Mouse (Mus musculus): Measurements from ENCODE around the gene Llph.

The Llph gene

DNA sequence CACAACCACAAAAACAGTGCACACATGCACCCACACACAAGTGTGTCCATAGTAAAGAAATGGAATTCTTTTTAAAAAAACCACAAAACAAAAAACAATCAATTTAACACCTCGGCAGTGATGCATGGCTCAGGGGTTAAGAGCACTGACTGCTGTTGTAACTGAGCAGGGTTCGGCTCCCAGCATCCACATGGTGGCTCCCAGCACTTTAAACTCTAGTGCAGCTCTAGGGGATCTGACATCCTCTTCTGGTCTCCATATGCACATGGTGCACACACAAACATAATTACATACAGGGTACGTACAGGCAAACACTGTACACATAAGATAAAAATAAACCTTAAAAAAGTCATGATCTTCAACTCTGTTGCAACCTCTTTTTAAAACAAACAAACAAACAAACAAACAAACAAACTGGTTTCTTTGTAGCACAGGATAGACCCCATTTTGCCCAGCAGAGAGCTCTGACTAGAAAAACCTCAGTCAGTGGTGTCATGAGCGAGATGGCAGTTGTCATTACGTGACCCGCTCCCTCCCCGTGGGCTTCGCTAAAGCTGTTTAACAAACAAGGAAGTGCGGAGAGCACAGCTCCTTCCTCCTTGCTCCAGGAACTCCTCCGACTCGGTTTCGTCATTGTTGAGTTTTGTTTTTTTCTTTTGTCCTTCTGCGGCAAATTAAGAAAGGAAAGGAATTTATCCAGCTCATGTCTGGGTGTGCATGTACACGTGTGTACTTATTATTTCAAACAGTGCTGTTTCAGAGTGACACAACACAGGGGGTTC is 7.1 kb upstream of the Llph start:
- DNase-seq (ENCODE audit: low read depth, low spot score): no peak

DNA sequence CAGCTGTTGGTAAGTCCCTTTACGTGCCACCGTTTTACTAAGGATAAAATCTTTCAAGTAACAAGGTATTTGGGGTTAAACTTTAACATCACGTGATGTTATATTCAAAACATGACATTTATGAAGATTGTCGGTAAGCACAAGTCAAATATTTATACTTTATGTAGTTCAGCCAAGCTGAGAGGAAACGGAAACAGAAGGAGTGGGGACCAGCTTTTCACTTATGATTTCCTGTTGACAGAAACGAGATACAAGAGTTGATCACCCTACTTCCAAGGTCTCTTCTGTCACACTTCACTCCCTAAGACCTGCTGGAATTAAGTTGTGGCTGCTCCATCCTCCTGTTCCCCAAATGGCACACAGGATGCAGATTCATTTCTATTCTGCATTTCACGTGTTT is 6.1 kb upstream of the Llph start:
- DNase-seq (ENCODE audit: low read depth, low spot score): no peak

DNA sequence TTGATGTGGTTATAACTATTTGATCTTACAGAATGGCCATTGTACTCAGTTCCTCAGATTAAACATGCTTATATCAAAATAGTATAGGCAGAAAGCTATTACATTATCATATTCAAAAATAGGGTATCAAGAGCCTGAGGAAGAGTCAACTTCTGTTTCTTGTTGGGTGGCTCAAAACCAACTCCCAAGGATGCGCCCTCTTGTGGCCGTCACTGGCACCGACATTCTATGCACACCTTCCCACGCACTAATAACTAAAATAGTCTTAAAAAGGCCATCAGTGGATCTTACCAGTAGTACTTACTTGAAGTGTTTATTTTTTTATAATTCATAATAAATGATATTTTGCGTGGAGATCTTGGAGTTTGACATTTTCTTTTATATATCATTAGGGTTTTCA is 4.8 kb downstream of the Llph start:
- DNase-seq (ENCODE audit: low read depth, low spot score): peak; percentile 24

DNA sequence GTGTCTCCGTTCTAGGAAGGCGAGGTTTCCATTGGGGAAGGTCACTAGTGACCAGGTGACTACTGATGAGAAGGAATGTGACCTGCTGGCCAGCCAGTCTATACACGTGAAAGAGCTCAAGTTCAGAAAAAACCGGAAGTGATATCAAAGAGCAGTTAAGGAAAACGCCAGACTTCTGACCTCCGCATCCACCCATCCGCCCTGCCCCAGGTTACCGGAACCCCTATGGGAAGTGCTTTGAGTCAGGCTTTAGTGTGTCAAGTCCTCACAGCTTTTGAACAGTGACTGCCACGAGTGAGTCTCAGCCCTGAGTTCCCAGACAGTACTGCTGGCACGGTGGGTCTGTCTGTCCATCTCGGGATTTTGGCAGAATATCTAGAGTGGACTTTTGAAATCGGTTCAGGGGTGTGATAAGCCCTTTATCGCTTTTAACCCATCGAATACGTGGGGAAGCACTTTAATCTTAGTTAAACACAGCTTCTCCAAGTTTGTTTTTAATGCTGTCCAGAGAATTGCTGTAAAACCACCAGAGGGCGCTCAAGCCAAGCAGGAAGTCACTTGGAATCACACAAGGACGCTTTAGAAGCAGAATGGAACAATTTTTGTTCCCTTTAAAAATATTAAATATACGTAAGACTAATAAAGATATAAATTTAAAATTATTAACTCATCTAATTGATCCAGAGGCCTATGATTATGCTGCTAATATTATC is 6.9 kb downstream of the Llph start:
- peak; percentile 20 for DNase-seq (ENCODE audit: low read depth, low spot score)

DNA sequence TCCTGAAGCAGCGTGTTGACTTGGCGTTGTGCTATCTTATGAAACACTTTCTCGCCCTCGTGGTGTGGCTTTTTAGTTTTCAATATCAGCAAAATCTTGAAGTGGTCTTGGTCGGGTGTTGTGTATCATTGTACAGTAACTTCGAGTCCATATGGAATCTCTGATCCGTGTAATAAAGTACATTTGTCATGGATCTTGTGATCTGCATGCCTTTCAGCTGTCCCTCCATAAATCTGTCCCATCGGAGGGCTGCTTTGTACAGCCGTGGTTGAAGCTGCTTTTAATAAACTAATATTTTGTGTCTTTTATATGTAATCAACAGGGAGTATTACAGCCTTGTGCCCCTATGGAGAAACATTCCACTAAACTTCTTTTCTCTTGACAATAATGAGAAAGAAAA is 10.0 kb downstream of the Llph start:
- no peak for DNase-seq (ENCODE audit: low read depth, low spot score)

DNA sequence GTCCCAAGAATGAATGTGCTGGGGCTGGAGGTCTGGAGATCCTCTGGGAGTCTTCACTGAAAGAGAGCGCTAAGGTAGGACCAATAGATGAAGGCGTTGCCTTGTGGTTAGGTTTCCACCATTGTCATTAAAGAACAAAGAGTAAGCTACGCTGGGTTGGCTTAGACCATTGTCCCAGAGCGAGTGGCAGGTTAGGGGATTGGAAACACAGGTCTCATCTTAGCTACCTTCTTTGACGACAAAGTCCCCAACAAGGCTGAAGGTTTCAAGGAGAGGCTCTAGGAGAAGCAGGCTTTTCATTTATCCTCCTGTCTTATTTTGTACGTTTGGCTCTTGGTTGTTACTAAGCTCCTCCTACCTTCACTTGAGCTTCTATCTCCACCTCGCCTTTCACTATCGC is 11.4 kb downstream of the Llph start:
- no peak for DNase-seq (ENCODE audit: low read depth, low spot score)

DNA sequence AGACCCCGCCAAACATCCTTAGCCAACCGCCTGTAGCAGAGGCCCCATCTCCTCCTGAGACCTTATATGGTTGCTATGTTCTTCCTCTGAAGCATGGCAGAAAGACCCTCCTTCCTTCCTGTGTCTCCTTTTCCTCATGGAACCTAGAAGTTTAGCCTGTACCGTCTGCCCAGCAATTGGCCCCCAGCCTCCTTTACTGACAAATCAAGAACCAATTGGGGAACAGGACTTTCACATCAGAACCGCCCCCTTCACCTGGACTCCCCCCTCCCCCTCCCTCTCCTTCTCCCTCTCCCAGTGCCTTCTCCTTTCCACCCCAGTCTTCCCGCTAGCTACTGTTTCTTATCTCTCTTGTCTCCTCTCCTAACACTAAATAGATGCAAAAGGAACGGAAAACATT is 12.6 kb downstream of the Llph start:
- DNase-seq (ENCODE audit: low read depth, low spot score): peak; percentile 18

DNA sequence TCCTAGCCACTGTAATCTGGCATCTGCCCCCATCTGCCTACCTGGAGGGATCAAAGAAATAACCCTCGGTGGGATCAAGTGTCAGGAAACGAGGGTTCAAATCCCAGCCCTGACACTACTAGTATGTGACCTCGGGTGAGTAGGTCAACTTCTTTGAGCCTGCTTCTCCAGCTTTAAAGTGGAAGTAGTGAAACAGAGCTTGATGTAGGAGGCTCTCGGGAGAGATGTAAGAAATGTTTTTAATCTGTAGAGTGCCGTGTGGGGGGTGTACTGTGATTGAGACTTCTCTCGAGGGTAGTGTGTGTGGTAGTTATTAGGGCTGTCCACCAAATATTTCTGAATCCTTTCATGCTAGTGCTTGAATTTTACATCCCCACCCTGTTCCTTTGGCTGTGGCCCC is 15.6 kb downstream of the Llph start:
- DNase-seq (ENCODE audit: low read depth, low spot score): no peak

DNA sequence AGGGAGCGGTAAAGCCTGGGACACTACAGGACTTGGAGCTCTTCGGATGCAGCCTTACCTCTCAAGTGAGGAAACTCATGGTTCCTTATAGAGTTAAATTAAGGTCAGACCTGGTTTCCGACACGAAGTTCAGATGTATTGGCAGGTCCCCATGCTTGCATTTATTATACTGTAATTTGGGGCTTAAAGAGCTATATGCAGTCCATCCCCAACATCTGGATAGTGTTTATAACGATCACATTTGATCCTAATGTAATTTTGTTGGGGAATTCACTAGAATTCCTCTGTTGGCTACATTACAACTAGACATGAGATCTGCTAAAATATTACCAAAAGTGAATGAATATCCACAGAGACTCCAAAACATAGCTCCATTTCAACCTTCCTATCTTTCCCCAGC is 18.8 kb downstream of the Llph start:
- DNase-seq (ENCODE audit: low read depth, low spot score): no peak

DNA sequence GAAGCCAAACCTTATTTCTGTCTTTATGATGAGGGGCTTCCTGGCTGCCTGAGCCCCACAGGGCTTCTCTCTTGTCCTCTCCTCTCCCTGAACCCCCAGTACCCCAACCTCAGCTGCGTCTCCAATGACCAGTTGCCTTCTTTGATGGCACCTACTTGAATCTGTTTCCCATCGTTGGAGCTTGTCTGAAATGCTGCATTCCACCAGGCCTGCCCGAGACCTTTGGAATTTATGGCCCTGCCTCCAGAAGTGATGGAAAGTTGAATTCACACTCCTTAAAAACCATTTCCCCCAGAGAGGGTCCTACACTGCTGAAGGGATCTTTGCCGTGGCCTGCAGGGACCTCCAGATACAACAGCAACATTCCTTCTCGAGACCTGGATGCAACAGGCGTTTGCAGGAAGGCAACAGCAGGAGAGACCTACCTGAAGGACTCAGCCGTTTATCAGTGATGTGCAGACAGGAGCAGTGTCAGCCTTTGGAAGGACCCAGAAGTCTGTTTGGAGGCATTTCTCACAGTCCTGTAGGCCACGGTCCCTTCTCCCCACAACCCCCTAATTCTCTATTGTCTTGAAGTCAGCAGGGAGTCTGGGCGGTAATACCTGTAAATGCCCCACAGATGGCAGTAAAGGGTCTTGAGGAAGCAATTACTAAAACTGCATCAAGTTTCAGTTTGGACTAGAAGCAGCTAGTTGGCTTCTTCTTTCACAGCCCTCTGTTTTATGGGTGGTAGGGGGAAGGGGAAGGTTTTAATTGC is 20.3 kb downstream of the Llph start:
- peak; percentile 61 for DNase-seq (ENCODE audit: low read depth, low spot score)

DNA sequence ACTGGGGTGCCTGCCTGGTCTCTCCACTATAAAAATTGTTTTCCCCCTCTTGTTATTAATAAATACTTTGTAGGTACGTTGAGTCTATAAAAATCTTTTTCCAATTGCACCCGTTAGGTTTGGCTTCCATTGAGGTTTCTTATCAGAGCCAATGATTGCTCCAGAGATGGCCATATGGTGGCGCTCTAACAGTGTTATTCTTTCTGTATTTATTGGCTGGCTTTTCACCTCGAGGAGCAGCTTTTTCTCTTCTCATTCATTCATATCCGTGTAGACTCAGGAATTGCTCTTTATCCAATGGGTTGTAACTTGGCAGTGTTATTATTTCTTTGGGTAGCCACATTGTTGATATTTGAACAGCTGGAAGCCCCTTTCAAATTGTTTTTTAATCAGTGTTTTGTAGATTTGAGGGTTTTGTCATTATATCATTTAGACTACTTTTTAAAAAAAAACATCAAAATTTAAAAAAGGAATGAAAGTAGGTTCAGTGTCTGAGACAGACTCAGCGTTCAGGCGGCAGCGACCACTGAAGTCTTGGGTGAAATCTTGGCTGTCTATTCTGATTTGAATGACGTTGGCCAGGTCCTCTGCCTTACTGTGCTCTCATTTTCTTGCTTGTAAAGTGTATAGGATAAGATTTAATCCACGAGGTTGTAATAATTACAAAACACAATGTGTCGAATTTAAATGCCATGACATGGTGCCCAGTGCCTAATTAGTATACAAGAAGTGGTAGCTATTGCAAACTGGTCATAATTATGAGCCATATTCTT is 24.2 kb downstream of the Llph start:
- no peak for DNase-seq (ENCODE audit: low read depth, low spot score)

DNA sequence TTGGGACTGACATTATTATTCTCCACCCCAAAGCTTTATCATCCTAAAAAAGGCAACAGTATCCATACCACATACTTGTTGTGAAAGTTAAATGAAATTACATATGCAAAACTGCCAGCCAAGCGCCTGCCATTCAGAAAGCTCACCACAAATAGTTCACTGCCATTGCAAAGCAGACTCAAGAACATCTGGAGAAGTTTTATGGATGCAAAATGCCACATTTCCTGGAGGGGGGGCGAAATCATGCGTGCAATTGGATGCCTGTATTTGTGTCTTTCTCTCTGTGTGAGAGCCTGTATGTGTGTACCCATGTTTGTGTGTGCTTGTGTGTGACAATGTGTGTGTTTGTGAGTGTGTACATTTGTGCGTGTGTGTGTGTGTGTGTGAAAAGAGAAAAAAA is 24.9 kb downstream of the Llph start:
- no peak for DNase-seq (ENCODE audit: low read depth, low spot score)

DNA sequence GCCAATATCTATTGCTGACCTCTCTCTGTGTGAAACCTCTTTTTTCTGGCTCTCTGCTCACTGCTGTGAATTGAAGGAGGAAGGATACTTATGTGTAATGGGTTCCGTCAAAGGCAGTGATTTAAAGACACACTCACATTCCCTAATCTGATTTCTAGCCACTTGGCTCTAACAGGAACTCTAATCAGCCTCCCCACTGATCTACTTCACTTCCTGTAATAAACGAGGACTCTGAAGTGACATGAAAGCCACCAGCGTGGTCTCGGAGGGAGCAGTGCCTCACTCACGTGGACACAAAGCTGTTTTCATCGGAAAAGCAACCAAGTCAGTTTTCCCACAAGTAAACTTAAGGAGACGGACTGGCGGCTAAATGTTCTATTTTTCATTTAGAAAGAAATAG is 25.9 kb downstream of the Llph start:
- DNase-seq (ENCODE audit: low read depth, low spot score): no peak

DNA sequence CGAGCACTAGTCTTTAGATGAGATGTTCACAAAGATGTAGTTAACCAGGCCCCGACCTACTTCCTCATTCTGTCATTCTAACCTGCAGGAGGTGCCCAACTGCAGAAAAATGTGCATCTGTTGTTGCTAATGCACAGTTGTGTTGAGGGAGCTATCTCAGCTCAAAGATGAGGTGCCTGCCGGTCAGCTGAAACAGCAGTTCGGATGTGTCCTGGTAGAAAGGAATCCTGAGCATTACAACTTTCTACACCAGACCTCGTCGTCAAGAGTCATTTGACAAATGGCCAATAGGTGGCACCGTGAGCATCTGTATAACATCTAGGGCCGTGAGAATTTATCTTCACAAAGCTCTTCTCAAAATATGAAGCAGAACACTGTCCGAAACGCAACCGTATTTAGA is 30.4 kb downstream of the Llph start:
- DNase-seq (ENCODE audit: low read depth, low spot score): no peak

DNA sequence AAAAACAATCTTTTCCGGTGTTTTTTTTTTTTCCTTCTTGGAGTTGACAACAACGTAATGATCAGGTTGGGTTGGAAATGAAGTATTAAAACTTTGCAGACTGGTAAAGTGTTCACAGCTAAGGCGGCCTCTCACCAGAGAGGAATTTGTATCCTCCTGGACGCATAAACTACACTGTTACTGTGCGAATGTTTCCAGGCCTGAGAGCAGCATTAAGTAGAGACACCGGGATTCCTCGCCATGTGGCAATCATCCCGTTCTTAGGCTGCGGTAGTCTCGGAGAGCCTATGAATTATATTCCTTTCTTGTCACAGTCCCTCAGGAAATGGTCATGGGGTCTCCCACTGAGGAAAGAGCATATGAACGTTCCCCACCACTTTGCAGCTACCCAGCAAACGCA is 40.9 kb downstream of the Llph start:
- no peak for DNase-seq (ENCODE audit: low read depth, low spot score)

DNA sequence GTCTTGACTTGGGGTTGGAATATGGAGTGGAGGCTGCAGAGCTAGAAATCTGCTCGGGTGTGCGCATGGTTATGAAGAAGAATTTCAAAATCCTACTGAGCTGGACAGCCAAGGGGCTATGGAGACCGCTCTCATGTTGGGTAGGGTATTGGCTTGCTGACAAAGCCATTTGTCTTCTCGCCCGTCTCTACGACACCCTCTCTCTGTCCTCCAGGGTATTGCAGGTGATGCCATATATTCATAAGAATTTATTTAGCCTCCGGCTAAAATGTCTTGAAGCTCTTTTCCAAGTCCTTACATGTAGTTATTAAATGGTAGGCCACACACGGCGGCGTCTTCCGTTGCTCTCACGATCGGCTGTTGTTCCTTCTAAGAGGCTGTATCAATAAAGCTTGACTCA is 43.1 kb downstream of the Llph start:
- no peak for DNase-seq (ENCODE audit: low read depth, low spot score)

DNA sequence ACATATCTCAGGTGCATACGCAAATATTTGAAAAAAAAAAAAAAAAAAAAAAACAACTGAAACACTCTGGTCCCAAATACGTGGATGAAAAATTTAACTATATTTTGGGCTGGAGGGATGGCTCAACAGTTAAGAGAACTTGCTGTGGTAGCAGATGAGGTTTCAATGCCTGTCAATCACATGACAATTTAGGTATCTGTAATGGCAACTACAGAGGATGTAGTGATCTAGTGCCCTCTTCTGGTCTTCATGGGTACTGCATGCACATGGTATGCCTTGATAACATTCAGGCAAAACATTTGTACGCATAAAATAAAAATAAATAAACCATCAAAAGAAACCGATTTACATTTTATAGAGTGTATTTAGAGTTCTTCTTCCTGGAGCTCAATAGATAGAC is 43.9 kb downstream of the Llph start:
- DNase-seq (ENCODE audit: low read depth, low spot score): no peak

DNA sequence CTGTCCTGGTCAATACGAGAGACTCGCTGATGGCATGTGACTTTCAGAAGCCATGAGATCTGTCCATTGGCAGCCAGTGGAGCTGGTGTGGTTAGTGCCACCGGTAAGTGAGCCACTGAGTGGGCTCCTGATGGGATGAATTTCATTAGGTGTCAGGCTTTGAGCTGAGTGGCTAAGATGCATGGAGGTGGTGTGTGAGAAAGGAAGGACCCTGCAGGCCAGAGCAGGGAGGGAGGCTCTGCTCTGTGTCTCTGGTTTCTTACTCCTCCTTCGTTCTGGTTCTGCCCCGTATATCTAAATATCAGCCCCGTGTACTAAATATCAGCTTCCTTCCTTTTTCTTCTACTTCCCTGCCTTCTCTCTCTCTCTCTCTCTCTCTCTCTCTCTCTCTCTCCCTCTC is 44.4 kb downstream of the Llph start:
- no peak for DNase-seq (ENCODE audit: low read depth, low spot score)

DNA sequence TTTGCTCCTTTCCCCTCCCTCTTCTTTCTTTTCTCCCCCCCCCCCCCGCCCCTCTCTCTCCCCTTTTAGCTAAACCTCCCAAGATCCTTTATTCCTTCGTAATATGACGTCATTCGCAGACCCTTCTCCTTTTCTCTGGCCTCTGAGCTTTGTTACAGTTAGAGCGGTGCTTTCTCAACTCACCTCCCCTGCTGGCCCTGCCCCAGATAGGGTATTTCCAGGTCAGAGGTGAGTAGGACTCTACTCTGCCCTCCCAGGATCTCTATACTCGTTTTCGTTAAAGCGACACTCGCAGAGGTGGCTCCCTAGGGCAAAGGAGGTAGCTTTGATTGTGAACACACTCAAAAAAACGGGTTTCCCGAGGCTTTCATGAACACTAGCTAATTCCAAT is 45.0 kb downstream of the Llph start:
- no peak for DNase-seq (ENCODE audit: low read depth, low spot score)

DNA sequence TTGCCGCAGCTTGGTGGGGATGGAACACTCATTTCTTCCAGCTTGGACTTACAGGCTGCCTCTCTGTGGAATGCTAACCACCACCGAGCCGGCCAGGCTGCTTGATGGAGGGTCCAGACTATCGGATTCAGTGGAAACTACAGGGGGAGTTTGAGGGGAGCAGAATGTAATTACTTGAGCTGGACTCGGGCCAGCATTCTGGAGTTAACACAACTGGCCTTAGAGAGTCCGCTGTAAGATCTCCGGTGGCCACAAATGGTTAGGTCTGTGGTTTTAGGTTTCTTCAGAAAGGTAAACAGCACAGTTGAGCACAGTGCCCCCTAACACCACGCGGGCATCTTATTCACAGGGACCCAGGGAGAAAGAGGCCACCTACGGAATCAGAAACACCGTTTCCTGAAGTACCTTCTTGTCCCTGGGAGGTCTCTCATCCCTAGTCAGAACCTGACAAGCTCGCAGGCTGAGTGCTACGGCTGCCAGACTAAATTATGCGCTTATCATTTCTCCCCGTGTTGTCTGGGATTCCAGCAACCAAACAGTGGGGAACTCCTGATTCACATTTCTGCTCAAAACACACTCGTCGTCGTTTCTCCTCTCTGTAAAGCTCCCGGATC is 45.5 kb downstream of the Llph start:
- no peak for DNase-seq (ENCODE audit: low read depth, low spot score)

DNA sequence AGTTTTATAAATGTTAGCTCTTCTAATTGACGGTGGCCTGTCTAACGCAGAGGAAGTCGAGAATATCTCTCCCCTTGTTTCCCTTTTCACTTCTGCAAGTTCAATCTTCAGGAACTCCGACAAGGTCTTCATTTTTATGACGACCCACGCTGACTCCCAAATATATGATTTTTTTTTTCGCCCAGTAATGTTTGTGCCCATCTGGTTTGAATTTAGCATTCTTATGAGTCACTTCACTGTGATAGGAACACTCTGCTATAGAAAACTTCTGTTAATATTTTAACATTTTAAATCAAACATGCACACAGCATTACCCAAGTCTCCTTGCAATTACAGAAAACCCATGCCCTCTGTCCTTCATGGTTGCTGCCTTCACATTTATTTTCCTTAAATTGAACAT is 46.5 kb downstream of the Llph start:
- DNase-seq (ENCODE audit: low read depth, low spot score): no peak
